ENCODE assay signal across 39 mouse cellular contexts in genomic region chrX:170677266-170677665, GRCm38 (mm10). TPM values are rescaled to one million over a fixed set of nuclear protein-coding genes. Genes with fewer than 3 reads are reported as not detected.
"Had no signal": no experiment of that assay in that cellular context is flagged by ENCODE, and none has a peak within 500 bp of the region (broad histone marks: within the 10 kb centered on the region; RNA-seq: fewer than 3 reads in every experiment).

No protein-coding gene starts in this region.

- H3K9ac ChIP-seq: forebrain, postnatal 0 days; hindbrain, embryonic 13.5 days; hindbrain, embryonic 15.5 days; kidney, embryonic 15.5 days; limb, embryonic 12.5 days had no signal

- H3K27ac ChIP-seq: hindbrain, embryonic 13.5 days; hindbrain, embryonic 15.5 days; hindbrain, postnatal 0 days; kidney, embryonic 15.5 days; kidney, postnatal 0 days; limb, embryonic 10.5 days; limb, embryonic 12.5 days had no signal

- H3K4me2 ChIP-seq: heart, embryonic 11.5 days; hindbrain, embryonic 13.5 days; hindbrain, embryonic 15.5 days; kidney, embryonic 15.5 days; limb, embryonic 12.5 days had no signal

- H3K4me1 ChIP-seq: hindbrain, embryonic 13.5 days; hindbrain, embryonic 15.5 days; kidney, embryonic 15.5 days; limb, embryonic 10.5 days; limb, embryonic 12.5 days had no signal

- ATAC-seq: forebrain, postnatal 0 days; hindbrain, postnatal 0 days had no signal

- H3K4me3 ChIP-seq: hindbrain, embryonic 13.5 days; hindbrain, embryonic 15.5 days; kidney, embryonic 15.5 days; limb, embryonic 10.5 days; limb, embryonic 12.5 days had no signal

- H3K27me3 ChIP-seq: hindbrain, embryonic 13.5 days; hindbrain, embryonic 15.5 days; kidney, embryonic 15.5 days; limb, embryonic 12.5 days had no signal

- DNase-seq: forebrain, postnatal 0 days; gastrocnemius, postnatal 14 days; gastrocnemius, postnatal 36 days; heart, adult 11 months; heart, postnatal 10 days; heart, postnatal 36 days; kidney, adult 11 months; kidney, adult 2 months; kidney, adult 9 months; kidney, postnatal 14 days; layer of hippocampus, adult 9-11 months; layer of hippocampus, postnatal 36 days; liver had no signal

RNA-seq across cellular contexts. Expression of gene Asmt, which starts 4.8 kb away (rescaled TPM):
- total RNA-seq: forebrain, postnatal 0 days; gastrocnemius, adult 18-20 months; gastrocnemius, adult 8-10 months; gastrocnemius, postnatal 14 days; gastrocnemius, postnatal 36 days; heart, adult 8-10 months; heart, postnatal 10 days; heart, postnatal 36 days; hematopoietic stem cell, adult 5-6 weeks; hindbrain, postnatal 0 days; layer of hippocampus, adult 18-20 months; layer of hippocampus, adult 8-10 months; layer of hippocampus, postnatal 14 days; layer of hippocampus, postnatal 36 days; left cerebral cortex, adult 18-20 months; left cerebral cortex, adult 8-10 months; left cerebral cortex, postnatal 14 days; left cerebral cortex, postnatal 36 days had no signal
- polyA plus RNA-seq: forebrain, postnatal 0 days; gonadal fat pad, adult 2 months; heart, embryonic 11.5 days; heart, embryonic 14.5 days; heart, embryonic 16.5 days; hindbrain, embryonic 11.5 days; hindbrain, embryonic 13.5 days; hindbrain, embryonic 15.5 days; hindbrain, postnatal 0 days; intestine, embryonic 14.5 days; intestine, embryonic 16.5 days; kidney, adult 2 months; kidney, embryonic 15.5 days; kidney, postnatal 0 days; large intestine, adult 2 months; limb, embryonic 10.5 days; limb, embryonic 12.5 days had no signal
